Mouse (Mus musculus) heart, embryonic 16.5 days (tissue): ENCODE measurements around the gene Mrpl33. TPM values are rescaled to one million over a fixed set of nuclear protein-coding genes. Genes with fewer than 3 reads are reported as not detected.

ENCODE experiments used
- ATAC-seq: fragments of 200-750 bp; cut with Nextera tagmentation; replicated peaks from 2 replicates; pipeline ENCODE4 v1.8.0; 2017; ENCODE audit warnings: moderate number of reproducible peaks; ENCODE audit not compliant: insufficient read depth, low FRiP score; ENCODE audit errors: extremely low read depth
- H3K27ac ChIP-seq: fragments of 300-500 bp; sonication (generic); 2 replicates; pipeline ENCODE4 v1.5.1; 2014; ENCODE audit warnings: mild to moderate bottlenecking, low read length, control low read depth, moderate library complexity
- H3K27me3 ChIP-seq: fragments of 300-500 bp; sonication (generic); 2 replicates; pipeline ENCODE4 v1.6.1; 2014; ENCODE audit warnings: low read length, mixed read lengths; ENCODE audit not compliant: control insufficient read depth, insufficient read depth
- H3K36me3 ChIP-seq: fragments of 300-500 bp; sonication (generic); 2 replicates; pipeline ENCODE4 v1.6.1; 2014; ENCODE audit not compliant: control insufficient read depth, insufficient read depth
- H3K4me1 ChIP-seq: fragments of 300-500 bp; sonication (generic); 2 replicates; pipeline ENCODE4 v1.6.1; 2014; ENCODE audit warnings: low read length, mixed read lengths; ENCODE audit not compliant: control insufficient read depth, insufficient read depth
- H3K4me2 ChIP-seq: fragments of 300-500 bp; sonication (generic); 2 replicates; pipeline ENCODE4 v1.6.1; 2014; ENCODE audit warnings: low read depth, mild to moderate bottlenecking, control low read depth, low read length
- H3K4me3 ChIP-seq: fragments of 300-500 bp; sonication (generic); 2 replicates; pipeline ENCODE4 v1.5.1; 2014; ENCODE audit warnings: mild to moderate bottlenecking, control low read depth, low read length
- H3K9ac ChIP-seq: fragments of 300-500 bp; sonication (generic); 2 replicates; pipeline ENCODE4 v1.6.1; 2014; ENCODE audit warnings: low read length, control low read depth
- H3K9me3 ChIP-seq: fragments of 300-500 bp; sonication (generic); replicated peaks from 2 replicates; pipeline ENCODE4 v1.6.1; 2016; ENCODE audit warnings: low read length; ENCODE audit not compliant: control insufficient read depth
- WGBS: fragments of 180-500 bp; shearing (Covaris S2); extraction: QIAGEN DNeasy Blood & Tissue Kit; methylation state at CpG from one replicate; pipeline ENCODE4 v1.1.7; 2014; 5-methylcytosine and 5-hydroxymethylcytosine counted together
- polyA plus RNA-seq: library from polyadenylated mRNA; unstranded; fragments of >200 nt; fragmentation: Nextera tagmentation; extraction: Ambion mirVana; gene quantifications from 2 replicates; pipeline ENCODE4 v1.2.1, GENCODE M21; 2015

Gene Mrpl33
- polyA plus RNA-seq, 1 experiment from 2014 or later, result 409 TPM

DNA sequence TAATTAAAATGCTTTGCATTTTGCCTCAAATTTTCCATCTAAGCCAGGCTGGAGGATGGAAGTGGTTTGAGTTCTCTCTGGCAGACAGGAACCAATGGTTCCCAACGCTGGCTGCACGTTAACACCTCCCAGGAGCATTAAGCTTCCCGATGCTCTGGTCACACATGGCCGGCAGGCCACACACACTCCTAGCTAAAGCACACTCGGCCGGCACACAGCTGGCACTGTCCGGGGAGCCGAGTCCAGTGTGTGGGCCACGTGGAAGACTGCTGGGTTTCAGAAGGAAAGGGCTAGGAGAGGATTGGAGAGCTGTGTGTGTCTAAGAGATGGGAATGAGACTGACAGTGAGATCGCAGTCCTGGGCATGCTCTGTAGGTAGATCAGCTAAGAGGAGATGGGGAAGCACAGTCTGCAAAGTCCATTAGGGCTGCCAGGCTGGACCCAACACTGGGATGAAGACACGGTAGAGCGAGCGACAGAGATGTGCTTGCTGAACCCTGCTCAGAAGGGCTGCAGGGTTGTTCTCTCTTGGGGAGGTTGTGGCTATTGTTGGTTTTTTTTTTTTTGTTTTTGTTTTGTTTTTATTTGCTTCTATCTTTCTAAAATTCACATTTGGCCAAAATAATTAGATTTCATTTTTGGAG, 71.7 kb downstream of the Mrpl33 start:
- Histone ChIP-seq H3K4me3 (no peak overlapping the region), H3K36me3 (no peaks in the 10 kb centered on the region), H3K9me3 (no peaks in the 10 kb centered on the region), H3K4me1 (peaks cover 6% of the 10 kb centered on the region; the same call in 1 of the 2 replicates), H3K27ac (no peak overlapping the region), H3K27me3 (no peaks in the 10 kb centered on the region), H3K9ac (no peak overlapping the region), H3K4me2 (no peak overlapping the region)
- 81% methylated on average over 13 of the region's 13 CpGs for WGBS
- ATAC-seq, result no peak

DNA sequence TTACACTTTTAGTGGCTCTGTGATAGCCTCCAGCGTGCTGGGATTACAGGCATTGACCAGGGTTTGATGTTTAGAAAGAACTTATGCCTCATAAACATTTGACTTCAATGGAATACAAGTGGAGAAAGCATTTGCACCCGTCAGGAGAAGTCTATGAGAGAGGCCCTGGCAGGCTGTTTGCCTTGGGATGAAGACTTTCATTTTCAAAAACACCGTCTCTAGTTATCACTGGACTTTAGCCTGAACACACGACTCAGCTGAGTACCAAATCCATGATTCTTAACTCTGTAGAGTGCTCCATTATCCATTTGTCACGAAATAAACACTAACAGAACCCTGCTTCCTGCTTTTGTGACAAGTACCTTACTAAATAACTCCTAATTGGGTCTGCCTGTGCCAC, 73.2 kb downstream of the Mrpl33 start:
- Histone ChIP-seq H3K4me2 (peak overlapping the region; percentile 9), H3K27me3 (no peaks in the 10 kb centered on the region), H3K4me3 (no peak overlapping the region), H3K27ac (no peak overlapping the region), H3K9me3 (no peaks in the 10 kb centered on the region), H3K36me3 (no peaks in the 10 kb centered on the region), H3K9ac (peak overlapping the region; percentile 10; the same call in 1 of the 2 replicates), H3K4me1 (peaks cover 9% of the 10 kb centered on the region; the same call in 1 of the 2 replicates)
- 48% methylated on average over 5 of the region's 5 CpGs for WGBS
- no peak for ATAC-seq

DNA sequence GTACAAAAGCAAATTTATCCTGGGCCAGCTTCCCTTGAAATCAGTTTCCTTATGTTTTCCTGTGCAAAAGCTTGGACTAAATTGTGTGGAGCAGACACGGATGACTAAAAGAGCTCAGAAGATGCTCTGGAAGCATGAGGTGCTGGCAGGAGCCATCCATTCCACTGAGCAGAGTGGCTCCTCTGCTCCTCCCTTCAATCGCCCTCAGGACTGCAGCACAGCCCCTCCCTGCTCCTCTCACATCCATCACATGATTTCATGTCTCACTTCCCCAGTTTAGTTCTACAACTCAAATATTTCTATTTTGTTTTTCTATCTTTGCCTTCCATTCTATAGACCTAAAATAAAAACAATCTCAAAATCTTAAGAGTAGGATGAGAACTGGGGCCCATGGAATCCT, 74.4 kb downstream of the Mrpl33 start:
- 77% methylated on average over 2 of the region's 2 CpGs for whole genome bisulfite sequencing
- Histone ChIP-seq H3K27ac (no peak overlapping the region), H3K4me3 (no peak overlapping the region), H3K36me3 (no peaks in the 10 kb centered on the region), H3K4me1 (peaks cover 9% of the 10 kb centered on the region; the same call in 1 of the 2 replicates), H3K9ac (no peak overlapping the region), H3K4me2 (no peak overlapping the region), H3K27me3 (no peaks in the 10 kb centered on the region), H3K9me3 (no peaks in the 10 kb centered on the region)
- no peak for ATAC-seq

DNA sequence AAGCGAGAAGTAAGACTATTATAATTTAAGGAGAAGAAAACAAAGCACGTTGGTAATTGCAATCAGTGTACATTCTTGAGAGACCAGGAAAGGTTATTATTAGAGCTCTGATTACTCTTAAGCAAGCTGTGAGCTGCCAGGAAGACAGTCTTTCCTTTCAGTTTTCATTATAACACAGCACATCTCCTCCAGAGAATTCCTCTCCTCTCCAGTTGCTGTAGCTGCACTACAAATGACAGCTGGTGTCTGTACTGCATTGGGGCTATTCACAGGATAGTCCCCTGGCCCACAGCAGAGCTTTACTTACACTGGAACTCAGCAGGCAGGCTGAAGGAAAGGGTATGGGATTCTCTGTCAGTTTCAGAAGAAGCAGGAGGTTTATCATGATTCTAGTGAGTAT, 76.7 kb downstream of the Mrpl33 start:
- Histone ChIP-seq H3K4me2 (no peak overlapping the region), H3K36me3 (no peaks in the 10 kb centered on the region), H3K9me3 (no peaks in the 10 kb centered on the region), H3K4me1 (peaks cover 7% of the 10 kb centered on the region; the same call in 1 of the 2 replicates), H3K27me3 (no peaks in the 10 kb centered on the region), H3K9ac (no peak overlapping the region), H3K27ac (no peak overlapping the region), H3K4me3 (no peak overlapping the region)
- 54% methylated on average over 2 of the region's 2 CpGs for WGBS
- ATAC-seq, result no peak

DNA sequence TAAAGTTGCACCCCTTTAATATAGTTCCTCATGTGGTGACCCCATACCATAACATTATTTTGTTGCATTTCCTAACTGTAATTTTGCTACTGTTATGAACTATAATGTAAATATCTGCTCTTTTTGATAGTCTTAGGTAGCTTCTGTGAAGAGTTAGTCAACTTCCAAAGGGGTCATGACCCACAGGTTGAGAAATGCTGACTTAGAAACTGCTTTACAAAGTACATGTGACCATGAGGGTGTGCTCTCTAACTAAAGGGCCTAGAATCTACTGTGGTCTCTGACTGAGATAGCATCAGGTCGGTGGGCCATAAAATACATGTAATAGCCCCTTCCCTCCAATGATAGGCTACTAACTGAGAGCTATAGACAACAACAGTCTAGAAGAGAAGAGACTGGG, 81.3 kb downstream of the Mrpl33 start:
- Histone ChIP-seq H3K27ac (no peak overlapping the region), H3K4me2 (no peak overlapping the region), H3K9me3 (0 out of 2 replicates have a peak, but pooled peaks cover 4% of the 10 kb centered on the region), H3K9ac (no peak overlapping the region), H3K4me1 (peaks cover 7% of the 10 kb centered on the region; the same call in 1 of the 2 replicates), H3K4me3 (no peak overlapping the region), H3K27me3 (no peaks in the 10 kb centered on the region), H3K36me3 (no peaks in the 10 kb centered on the region)
- 70% methylated on average over 1 of the region's 1 CpGs for WGBS
- no peak for ATAC-seq

DNA sequence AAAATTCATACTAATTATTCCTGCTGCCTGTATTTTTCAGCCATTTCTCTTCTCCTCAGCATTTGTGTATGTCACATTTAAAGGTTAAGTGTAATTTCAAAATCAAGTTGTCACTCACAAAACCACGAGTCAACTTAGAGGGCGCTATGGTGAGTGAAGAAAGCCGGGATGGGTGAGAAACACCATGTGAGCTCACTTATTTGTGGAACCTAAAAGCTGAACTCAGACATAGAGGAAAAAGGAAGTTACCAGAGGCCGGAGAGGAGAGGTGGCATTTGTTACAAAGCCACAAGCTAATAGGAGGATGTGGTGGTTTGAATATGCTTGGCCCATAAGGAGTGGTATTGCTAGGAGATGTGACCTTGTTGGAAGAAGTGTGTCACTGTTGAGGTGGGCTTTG, 83.4 kb downstream of the Mrpl33 start:
- H3K9me3 ChIP-seq, result 0 out of 2 replicates have a peak, but pooled peaks cover 4% of the 10 kb centered on the region
- H3K36me3 ChIP-seq, result no peaks in the 10 kb centered on the region
- no peaks in the 10 kb centered on the region for H3K4me1 ChIP-seq
- no peak overlapping the region for H3K27ac ChIP-seq
- no peak overlapping the region for H3K4me3 ChIP-seq
- no peak for ATAC-seq
- H3K4me2 ChIP-seq, result no peak overlapping the region
- 78% methylated on average over 4 of the region's 4 CpGs for WGBS
- no peaks in the 10 kb centered on the region for H3K27me3 ChIP-seq
- no peak overlapping the region for H3K9ac ChIP-seq

DNA sequence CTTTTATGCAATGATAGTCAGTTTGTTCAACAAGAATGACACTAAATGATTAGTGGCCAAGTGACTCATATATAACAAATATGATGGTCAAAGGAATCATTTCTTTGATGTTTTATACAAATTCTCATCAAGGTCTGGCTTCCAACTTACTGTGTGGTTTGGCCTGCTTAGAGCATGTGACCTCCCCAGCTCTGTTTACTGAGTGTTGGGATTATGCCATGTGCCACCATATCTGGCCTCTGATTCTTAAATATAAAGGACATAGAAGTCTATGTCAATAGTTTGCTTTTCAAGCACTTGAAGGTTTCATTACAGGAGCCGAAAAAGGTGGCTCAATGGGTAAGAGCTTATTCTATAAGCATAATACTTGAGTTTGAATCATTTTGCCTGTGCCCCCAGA, 85.6 kb downstream of the Mrpl33 start:
- ATAC-seq, result no peak

DNA sequence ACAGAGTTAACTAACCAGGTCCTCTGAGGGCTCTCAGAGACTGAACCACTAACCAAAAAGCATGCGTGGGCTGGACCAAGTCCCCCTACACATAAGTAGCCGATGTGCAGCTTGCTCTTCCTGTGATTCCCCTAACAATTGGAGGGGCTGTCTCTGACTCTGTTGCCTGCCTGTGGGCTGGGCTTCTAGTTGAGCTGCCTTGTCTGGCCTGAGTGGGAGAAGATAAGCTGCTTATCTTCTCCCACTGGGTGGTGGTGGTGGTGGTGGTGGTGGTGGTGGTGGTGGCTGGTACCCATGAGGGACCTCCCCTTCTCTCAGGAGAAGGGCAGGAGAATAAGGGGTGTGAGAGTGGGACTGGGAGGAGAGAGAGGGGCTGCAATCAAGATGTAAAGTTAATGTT, 89.3 kb downstream of the Mrpl33 start:
- Histone ChIP-seq H3K4me3 (no peak overlapping the region), H3K36me3 (no peaks in the 10 kb centered on the region), H3K27ac (no peak overlapping the region), H3K9ac (no peak overlapping the region), H3K27me3 (no peaks in the 10 kb centered on the region), H3K9me3 (no peaks in the 10 kb centered on the region), H3K4me2 (no peak overlapping the region), H3K4me1 (no peaks in the 10 kb centered on the region)
- no peak for ATAC-seq
- 40% methylated on average over 2 of the region's 2 CpGs for WGBS

More for the DNA sequence above, 85.6 kb downstream of the Mrpl33 start:
- 69% methylated on average over 1 of the region's 1 CpGs for WGBS
- no peak overlapping the region for H3K4me2 ChIP-seq
- H3K4me1 ChIP-seq, result no peaks in the 10 kb centered on the region
- no peaks in the 10 kb centered on the region for H3K36me3 ChIP-seq
- no peak overlapping the region for H3K4me3 ChIP-seq
- H3K9me3 ChIP-seq, result 0 out of 2 replicates have a peak, but pooled peaks cover 4% of the 10 kb centered on the region
- no peak overlapping the region for H3K27ac ChIP-seq
- no peak overlapping the region for H3K9ac ChIP-seq
- H3K27me3 ChIP-seq, result no peaks in the 10 kb centered on the region

DNA sequence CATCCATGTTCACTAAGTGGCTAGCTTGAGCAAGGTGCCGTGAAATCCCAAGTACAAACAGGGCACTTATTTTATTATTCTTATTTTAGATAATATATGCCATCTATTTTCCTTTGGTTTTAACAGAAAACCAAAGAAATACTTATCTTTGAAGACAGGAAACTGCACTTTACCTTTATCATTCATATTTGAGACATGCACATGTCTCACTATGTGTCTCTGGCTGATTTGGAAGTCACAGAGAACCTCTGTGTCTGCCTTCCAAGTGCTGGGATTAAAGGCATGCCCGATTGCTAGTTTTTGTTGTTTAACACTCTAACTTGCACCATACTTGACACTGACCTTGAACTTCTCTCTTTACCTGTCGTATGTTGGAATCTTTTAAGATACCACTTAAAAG, 91.2 kb downstream of the Mrpl33 start:
- H3K27ac ChIP-seq, result no peak overlapping the region
- no peaks in the 10 kb centered on the region for H3K27me3 ChIP-seq
- H3K4me2 ChIP-seq, result no peak overlapping the region
- no peaks in the 10 kb centered on the region for H3K9me3 ChIP-seq
- H3K9ac ChIP-seq, result no peak overlapping the region
- H3K4me1 ChIP-seq, result no peaks in the 10 kb centered on the region; the same call in 1 of the 2 replicates
- WGBS, result 80% methylated on average over 3 of the region's 3 CpGs
- ATAC-seq, result no peak
- H3K4me3 ChIP-seq, result no peak overlapping the region
- H3K36me3 ChIP-seq, result no peaks in the 10 kb centered on the region
